Mouse (Mus musculus) gastrocnemius, postnatal 4 days (tissue): ENCODE measurements at regions not wholly inside any gene's neighbourhood (a gene's known extent, or its start where the extent isn't known, plus 50 kb on each side); places are given as distances from the start of the nearest gene placed in this dataset.
A peak's percentile ranks its signal among the peaks of the same experiment; 100 is the strongest.

Experiments
- DNase-seq, 2 experiments: peaks; one replicate each; pipeline ENCODE4 v3.0.0; 2021 to 2022; ENCODE audit warnings: low spot score in 2 of 2, mixed read lengths in 2 of 2

GRCm38 (mm10) chr8:25463532-25463931 lies 639.4 kb upstream of the Adam5 start:
- DNase-seq, result no peak

- no peak for DNase-seq
Observed at GRCm38 (mm10) chr8:25462492-25462891, 638.3 kb upstream of the Adam5 start.

GRCm38 (mm10) chr8:25455644-25456043 lies 631.5 kb upstream of the Adam5 start:
- no peak for DNase-seq

GRCm38 (mm10) chr8:25454972-25455371 lies 630.8 kb upstream of the Adam5 start:
- no peak for DNase-seq

GRCm38 (mm10) chr8:25453826-25454225 lies 629.7 kb upstream of the Adam5 start:
- no peak for DNase-seq

GRCm38 (mm10) chr8:25450544-25450943 lies 626.4 kb upstream of the Adam5 start:
- no peak for DNase-seq

GRCm38 (mm10) chr8:25449590-25449989 lies 625.4 kb upstream of the Adam5 start:
- no peak for DNase-seq

- DNase-seq, result no peak
Observed at GRCm38 (mm10) chr8:25447900-25448299, 623.7 kb upstream of the Adam5 start.

- DNase-seq, result no peak
Observed at GRCm38 (mm10) chr8:25445968-25446367, 621.8 kb upstream of the Adam5 start.

- no peak for DNase-seq
Observed at GRCm38 (mm10) chr8:25445054-25445453, 620.9 kb upstream of the Adam5 start.

GRCm38 (mm10) chr8:25443552-25443951 lies 619.4 kb upstream of the Adam5 start:
- no peak for DNase-seq

- no peak for DNase-seq
Observed at GRCm38 (mm10) chr8:25441057-25441441, 616.9 kb upstream of the Adam5 start.

- DNase-seq, result peak in 1 of 2 experiments; percentile 30
Observed at GRCm38 (mm10) chr8:25440391-25441056, 616.4 kb upstream of the Adam5 start.

- no peak for DNase-seq
Observed at GRCm38 (mm10) chr8:25439971-25440370, 615.8 kb upstream of the Adam5 start.

GRCm38 (mm10) chr8:25438021-25438620 lies 614.0 kb upstream of the Adam5 start:
- DNase-seq, result no peak

GRCm38 (mm10) chr8:25437178-25437577 lies 613.0 kb upstream of the Adam5 start:
- no peak for DNase-seq

- no peak for DNase-seq
Observed at GRCm38 (mm10) chr8:25430552-25430951, 606.4 kb upstream of the Adam5 start.

- no peak for DNase-seq
Observed at GRCm38 (mm10) chr8:25429846-25430482, 605.8 kb upstream of the Adam5 start.

- DNase-seq, result no peak
Observed at GRCm38 (mm10) chr8:25428761-25429160, 604.6 kb upstream of the Adam5 start.

GRCm38 (mm10) chr8:25426207-25426606 lies 602.0 kb upstream of the Adam5 start:
- no peak for DNase-seq

- DNase-seq, result no peak
Observed at GRCm38 (mm10) chr8:25421478-25421877, 597.3 kb upstream of the Adam5 start.

GRCm38 (mm10) chr8:25410536-25410935 lies 586.4 kb upstream of the Adam5 start:
- no peak for DNase-seq

- DNase-seq, result no peak
Observed at GRCm38 (mm10) chr8:25407862-25408261, 583.7 kb upstream of the Adam5 start.
